Mouse (Mus musculus): ENCODE measurements around the gene Zfyve28.

GRCm38 (mm10) chr5:34269921-34270465, 18.3 kb downstream of the Zfyve28 start:
- no peak for TF ChIP-seq CTCF (IDR thresholded peaks at IDR 0.05; ENCODE audit: low read depth)
- TF ChIP-seq EP300 (optimal IDR thresholded peaks at IDR 0.05): no peak
